Mouse (Mus musculus): Measurements from ENCODE around the gene 4930558K02Rik. TPM values are rescaled to one million over a fixed set of nuclear protein-coding genes. Genes with fewer than 3 reads are reported as not detected.

4930558K02Rik gene
- 0.19 TPM in 1 of 2 replicates, not detected in the other for polyA plus RNA-seq (2015; fragmentation: Nextera tagmentation; extraction: Ambion mirVana)

GRCm38 (mm10) chr1:161979536-161979935 lies at the start of gene 4930558K02Rik:
Gene 4930558K02Rik (minus strand): TSS chr1:161979636.
- H3K36me3 ChIP-seq (ENCODE audit: control insufficient read depth, insufficient read depth, low read length), result no peaks in the 10 kb centered on the region
- no peak within 1 kb of the TSS for H3K4me2 ChIP-seq (ENCODE audit: low read length)
- no peak within 1 kb of the TSS for H3K4me3 ChIP-seq (ENCODE audit: low read depth, low read length)
- H3K27ac ChIP-seq (ENCODE audit: low read length), result no peak within 1 kb of the TSS
- no peaks in the 10 kb centered on the region for H3K27me3 ChIP-seq (ENCODE audit: control insufficient read depth, insufficient read depth, low read depth, low read length)
- WGBS, result 75% methylated on average over 1 of the region's 1 CpGs
- no peak within 1 kb of the TSS for H3K9ac ChIP-seq (ENCODE audit: low read depth, low read length)
- no peak for ATAC-seq
- H3K9me3 ChIP-seq (replicated peaks; ENCODE audit: control insufficient read depth, low read length, poor library complexity, severe bottlenecking), result no peaks in the 10 kb centered on the region
- no peaks in the 10 kb centered on the region for H3K4me1 ChIP-seq (ENCODE audit: control insufficient read depth, insufficient read depth, low read length)

- H3K9me3 ChIP-seq (replicated peaks; ENCODE audit: control insufficient read depth, low read length, poor library complexity, severe bottlenecking), result no peaks in the 10 kb centered on the region
- H3K27ac ChIP-seq (ENCODE audit: low read length), result no peak overlapping the region
- peaks cover 6% of the 10 kb centered on the region for H3K4me1 ChIP-seq (ENCODE audit: control insufficient read depth, insufficient read depth, low read length)
- H3K4me2 ChIP-seq (ENCODE audit: low read length), result no peak overlapping the region
- no peaks in the 10 kb centered on the region for H3K36me3 ChIP-seq (ENCODE audit: control insufficient read depth, insufficient read depth, low read length)
- WGBS, result 57% methylated on average over 8 of the region's 8 CpGs
- no peak overlapping the region for H3K9ac ChIP-seq (ENCODE audit: low read depth, low read length)
- no peak overlapping the region for H3K4me3 ChIP-seq (ENCODE audit: low read depth, low read length)
- H3K27me3 ChIP-seq (ENCODE audit: control insufficient read depth, insufficient read depth, low read depth, low read length), result no peaks in the 10 kb centered on the region
- ATAC-seq, result no peak
Observed at GRCm38 (mm10) chr1:162023681-162024270, 44.3 kb upstream of the 4930558K02Rik start.

GRCm38 (mm10) chr1:162020766-162021165 lies 41.3 kb upstream of the 4930558K02Rik start:
- Histone ChIP-seq H3K36me3 (ENCODE audit: control insufficient read depth, insufficient read depth, low read length) (no peaks in the 10 kb centered on the region), H3K9me3 (replicated peaks; ENCODE audit: control insufficient read depth, low read length, poor library complexity, severe bottlenecking) (no peaks in the 10 kb centered on the region), H3K4me3 (ENCODE audit: low read depth, low read length) (no peak overlapping the region), H3K4me1 (ENCODE audit: control insufficient read depth, insufficient read depth, low read length) (peaks cover 6% of the 10 kb centered on the region), H3K27ac (ENCODE audit: low read length) (no peak overlapping the region; the same call in 1 of the 2 replicates), H3K9ac (ENCODE audit: low read depth, low read length) (no peak overlapping the region), H3K27me3 (ENCODE audit: control insufficient read depth, insufficient read depth, low read depth, low read length) (no peaks in the 10 kb centered on the region), H3K4me2 (ENCODE audit: low read length) (no peak overlapping the region)
- WGBS, result 53% methylated on average over 4 of the region's 4 CpGs
- ATAC-seq, result no peak

GRCm38 (mm10) chr1:162020303-162020731 lies 40.9 kb upstream of the 4930558K02Rik start:
- Histone ChIP-seq H3K9me3 (replicated peaks; ENCODE audit: control insufficient read depth, low read length, poor library complexity, severe bottlenecking) (no peaks in the 10 kb centered on the region), H3K36me3 (ENCODE audit: control insufficient read depth, insufficient read depth, low read length) (no peaks in the 10 kb centered on the region), H3K27me3 (ENCODE audit: control insufficient read depth, insufficient read depth, low read depth, low read length) (no peaks in the 10 kb centered on the region), H3K9ac (ENCODE audit: low read depth, low read length) (no peak overlapping the region), H3K4me3 (ENCODE audit: low read depth, low read length) (no peak overlapping the region), H3K27ac (ENCODE audit: low read length) (no peak overlapping the region; the same call in 1 of the 2 replicates), H3K4me2 (ENCODE audit: low read length) (no peak overlapping the region), H3K4me1 (ENCODE audit: control insufficient read depth, insufficient read depth, low read length) (peaks cover 6% of the 10 kb centered on the region)
- peak; percentile 55; the same call in 1 of the 2 replicates for ATAC-seq
- WGBS, result 62% methylated on average over 7 of the region's 7 CpGs

GRCm38 (mm10) chr1:162018601-162018977 lies 39.2 kb upstream of the 4930558K02Rik start:
- Histone ChIP-seq H3K36me3 (ENCODE audit: control insufficient read depth, insufficient read depth, low read length) (no peaks in the 10 kb centered on the region), H3K4me1 (ENCODE audit: control insufficient read depth, insufficient read depth, low read length) (peaks cover 6% of the 10 kb centered on the region), H3K27ac (ENCODE audit: low read length) (no peak overlapping the region), H3K9me3 (replicated peaks; ENCODE audit: control insufficient read depth, low read length, poor library complexity, severe bottlenecking) (no peaks in the 10 kb centered on the region), H3K4me3 (ENCODE audit: low read depth, low read length) (no peak overlapping the region), H3K27me3 (ENCODE audit: control insufficient read depth, insufficient read depth, low read depth, low read length) (no peaks in the 10 kb centered on the region), H3K4me2 (ENCODE audit: low read length) (no peak overlapping the region), H3K9ac (ENCODE audit: low read depth, low read length) (no peak overlapping the region)
- ATAC-seq, result no peak
- 92% methylated on average over 6 of the region's 6 CpGs for whole genome bisulfite sequencing

GRCm38 (mm10) chr1:162017975-162018600 lies 38.7 kb upstream of the 4930558K02Rik start:
- H3K36me3 ChIP-seq (ENCODE audit: control insufficient read depth, insufficient read depth, low read length), result no peaks in the 10 kb centered on the region
- ATAC-seq, result no peak
- H3K4me2 ChIP-seq (ENCODE audit: low read length), result no peak overlapping the region
- H3K4me3 ChIP-seq (ENCODE audit: low read depth, low read length), result no peak overlapping the region
- WGBS, result 93% methylated on average over 13 of the region's 13 CpGs
- no peak overlapping the region for H3K9ac ChIP-seq (ENCODE audit: low read depth, low read length)
- H3K9me3 ChIP-seq (replicated peaks; ENCODE audit: control insufficient read depth, low read length, poor library complexity, severe bottlenecking), result no peaks in the 10 kb centered on the region
- H3K27ac ChIP-seq (ENCODE audit: low read length), result no peak overlapping the region
- peaks cover 6% of the 10 kb centered on the region for H3K4me1 ChIP-seq (ENCODE audit: control insufficient read depth, insufficient read depth, low read length)
- H3K27me3 ChIP-seq (ENCODE audit: control insufficient read depth, insufficient read depth, low read depth, low read length), result no peaks in the 10 kb centered on the region

GRCm38 (mm10) chr1:162016982-162017381 lies 37.5 kb upstream of the 4930558K02Rik start:
- WGBS, result 68% methylated on average over 7 of the region's 7 CpGs

GRCm38 (mm10) chr1:162015247-162015862 lies 35.9 kb upstream of the 4930558K02Rik start:
- no peak for ATAC-seq
- Histone ChIP-seq H3K9me3 (replicated peaks; ENCODE audit: control insufficient read depth, low read length, poor library complexity, severe bottlenecking) (no peaks in the 10 kb centered on the region), H3K9ac (ENCODE audit: low read depth, low read length) (no peak overlapping the region), H3K4me2 (ENCODE audit: low read length) (no peak overlapping the region), H3K27ac (ENCODE audit: low read length) (no peak overlapping the region), H3K27me3 (ENCODE audit: control insufficient read depth, insufficient read depth, low read depth, low read length) (no peaks in the 10 kb centered on the region), H3K36me3 (ENCODE audit: control insufficient read depth, insufficient read depth, low read length) (peaks cover 3% of the 10 kb centered on the region; the same call in 1 of the 2 replicates), H3K4me3 (ENCODE audit: low read depth, low read length) (no peak overlapping the region), H3K4me1 (ENCODE audit: control insufficient read depth, insufficient read depth, low read length) (no peaks in the 10 kb centered on the region)
- 70% methylated on average over 8 of the region's 8 CpGs for WGBS

More at GRCm38 (mm10) chr1:162016982-162017381, 37.5 kb upstream of the 4930558K02Rik start:
- Histone ChIP-seq H3K36me3 (ENCODE audit: control insufficient read depth, insufficient read depth, low read length) (no peaks in the 10 kb centered on the region), H3K4me2 (ENCODE audit: low read length) (no peak overlapping the region), H3K4me3 (ENCODE audit: low read depth, low read length) (no peak overlapping the region), H3K27me3 (ENCODE audit: control insufficient read depth, insufficient read depth, low read depth, low read length) (no peaks in the 10 kb centered on the region), H3K9me3 (replicated peaks; ENCODE audit: control insufficient read depth, low read length, poor library complexity, severe bottlenecking) (no peaks in the 10 kb centered on the region), H3K27ac (ENCODE audit: low read length) (no peak overlapping the region), H3K4me1 (ENCODE audit: control insufficient read depth, insufficient read depth, low read length) (peaks cover 6% of the 10 kb centered on the region), H3K9ac (ENCODE audit: low read depth, low read length) (no peak overlapping the region)
- ATAC-seq, result no peak

GRCm38 (mm10) chr1:162013561-162013960 lies 34.1 kb upstream of the 4930558K02Rik start:
- H3K4me3 ChIP-seq (ENCODE audit: low read depth, low read length), result no peak overlapping the region
- H3K36me3 ChIP-seq (ENCODE audit: control insufficient read depth, insufficient read depth, low read length), result peaks cover 8% of the 10 kb centered on the region; the same call in 1 of the 2 replicates
- ATAC-seq, result no peak
- no peak overlapping the region for H3K4me2 ChIP-seq (ENCODE audit: low read length)
- H3K27ac ChIP-seq (ENCODE audit: low read length), result no peak overlapping the region
- no peak overlapping the region for H3K9ac ChIP-seq (ENCODE audit: low read depth, low read length)
- peaks cover 4% of the 10 kb centered on the region for H3K4me1 ChIP-seq (ENCODE audit: control insufficient read depth, insufficient read depth, low read length)
- H3K27me3 ChIP-seq (ENCODE audit: control insufficient read depth, insufficient read depth, low read depth, low read length), result no peaks in the 10 kb centered on the region
- no peaks in the 10 kb centered on the region for H3K9me3 ChIP-seq (replicated peaks; ENCODE audit: control insufficient read depth, low read length, poor library complexity, severe bottlenecking)
- 84% methylated on average over 4 of the region's 4 CpGs for whole genome bisulfite sequencing

Data from midbrain, embryonic 16.5 days (tissue).